Mouse (Mus musculus): ENCODE results near the gene Fam133b.

DNA sequence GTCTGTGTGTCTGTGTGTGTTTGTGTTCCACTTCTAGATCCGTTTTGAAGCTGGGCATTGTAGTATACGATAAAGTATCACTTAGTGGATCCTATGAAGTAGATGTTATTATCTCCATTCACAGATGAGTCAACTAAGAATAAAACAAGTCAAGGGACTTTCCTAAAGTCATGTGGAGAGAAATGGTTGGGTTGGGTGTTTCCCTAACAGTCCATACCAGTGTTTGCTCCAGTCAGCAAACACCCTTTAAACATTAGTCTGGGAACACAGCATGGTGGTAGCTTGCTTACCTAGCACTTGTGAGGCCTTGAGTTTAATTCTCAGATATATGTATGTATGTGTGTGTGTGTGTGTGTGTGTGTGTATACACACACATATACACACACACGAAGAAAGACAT lies 34.1 kb upstream of the Fam133b start:
- no peak for TF ChIP-seq CTCF (IDR thresholded peaks at IDR 0.05)
- no peak for TF ChIP-seq EP300 (IDR thresholded peaks at IDR 0.05)
